Mouse (Mus musculus): Measurements from ENCODE around the gene Cplx1.

DNA sequence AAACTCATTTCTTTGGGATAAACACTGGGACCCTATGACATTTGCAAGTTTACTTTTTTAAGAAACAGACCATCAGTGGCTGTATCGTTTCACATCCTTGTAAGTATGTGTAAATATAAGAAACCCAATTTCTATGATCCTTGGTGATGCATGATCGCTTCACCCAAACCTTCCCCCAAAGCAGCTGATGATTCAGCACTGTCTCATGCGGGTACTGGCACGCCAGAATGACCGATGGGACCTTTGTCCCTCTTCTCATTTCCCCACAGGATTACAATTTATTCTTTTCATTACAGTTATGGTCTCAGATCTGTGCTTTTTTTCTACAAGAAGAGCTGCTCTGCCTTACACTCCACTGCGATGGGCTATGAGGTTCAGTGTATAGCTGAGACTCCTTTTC, 23.2 kb upstream of the Cplx1 start:
- TF ChIP-seq CTCF (IDR thresholded peaks at IDR 0.05 in 2 of 3, conservative IDR thresholded peaks at IDR 0.05 in 1 of 3; ENCODE audit: control insufficient read depth in 1 of 3, insufficient read depth in 1 of 3, low read depth in 2 of 3, low read length in 3 of 3, poor library complexity in 1 of 3, severe bottlenecking in 1 of 3) (no peak), POLR2A (IDR thresholded peaks at IDR 0.05; ENCODE audit: control insufficient read depth in 1 of 2, insufficient read depth in 1 of 2, low read depth in 1 of 2, low read length in 2 of 2, poor library complexity in 1 of 2) (no peak), GATA1 (IDR thresholded peaks at IDR 0.05; ENCODE audit: low read depth, low read length) (no peak), HCFC1 (IDR thresholded peaks at IDR 0.05; ENCODE audit: low read depth, low read length) (no peak), MAFK (IDR thresholded peaks at IDR 0.05; ENCODE audit: borderline replicate concordance, low read depth, low read length) (no peak), TCF12 (IDR thresholded peaks at IDR 0.05; ENCODE audit: low read depth, low read length) (no peak), EP300 (IDR thresholded peaks at IDR 0.05; ENCODE audit: low read depth in 1 of 2, low read length in 2 of 2) (no peak), MYC (IDR thresholded peaks at IDR 0.05; ENCODE audit: low read depth, low read length) (no peak)

Measured in MEL (cell line).